Mouse (Mus musculus) embryonic fibroblast, embryonic 13.5 days (primary cell): ENCODE results near the gene Myo1c. TPM values are rescaled to one million over a fixed set of nuclear protein-coding genes. Genes with fewer than 3 reads are reported as not detected.

ENCODE experiments used
- H3K27ac ChIP-seq: 2 replicates; pipeline ENCODE4 v1.5.1; 2012; ENCODE audit warnings: low read length, control low read depth, inconsistent platforms; ENCODE audit not compliant: insufficient read depth
- H3K4me1 ChIP-seq: 2 replicates; pipeline ENCODE4 v1.6.1; 2011; ENCODE audit warnings: low read length; ENCODE audit not compliant: control insufficient read depth, insufficient read depth
- H3K4me3 ChIP-seq: 2 replicates; pipeline ENCODE4 v1.5.1; 2011; ENCODE audit warnings: mild to moderate bottlenecking, control low read depth, low read length; ENCODE audit not compliant: insufficient read depth
- CTCF ChIP-seq: IDR thresholded peaks from 2 replicates; pipeline ENCODE4 v1.5.1; 2011; ENCODE audit warnings: mild to moderate bottlenecking, control low read depth, low read length, moderate library complexity, borderline replicate concordance; ENCODE audit not compliant: insufficient read depth
- POLR2A ChIP-seq: IDR thresholded peaks from 2 replicates; pipeline ENCODE4 v1.6.1; 2011; ENCODE audit warnings: low read depth, mild to moderate bottlenecking, control low read depth, low read length, moderate library complexity
- polyA plus RNA-seq: library from polyadenylated mRNA; stranded (reverse); fragments of >200 nt; gene quantifications from 2 replicates; pipeline ENCODE4 v1.2.4, GENCODE M21; 2011; ENCODE audit warnings: low read depth; ENCODE audit not compliant: missing spikeins, insufficient read length

Gene Myo1c
- polyA plus RNA-seq, 1 experiment: 169 TPM

DNA sequence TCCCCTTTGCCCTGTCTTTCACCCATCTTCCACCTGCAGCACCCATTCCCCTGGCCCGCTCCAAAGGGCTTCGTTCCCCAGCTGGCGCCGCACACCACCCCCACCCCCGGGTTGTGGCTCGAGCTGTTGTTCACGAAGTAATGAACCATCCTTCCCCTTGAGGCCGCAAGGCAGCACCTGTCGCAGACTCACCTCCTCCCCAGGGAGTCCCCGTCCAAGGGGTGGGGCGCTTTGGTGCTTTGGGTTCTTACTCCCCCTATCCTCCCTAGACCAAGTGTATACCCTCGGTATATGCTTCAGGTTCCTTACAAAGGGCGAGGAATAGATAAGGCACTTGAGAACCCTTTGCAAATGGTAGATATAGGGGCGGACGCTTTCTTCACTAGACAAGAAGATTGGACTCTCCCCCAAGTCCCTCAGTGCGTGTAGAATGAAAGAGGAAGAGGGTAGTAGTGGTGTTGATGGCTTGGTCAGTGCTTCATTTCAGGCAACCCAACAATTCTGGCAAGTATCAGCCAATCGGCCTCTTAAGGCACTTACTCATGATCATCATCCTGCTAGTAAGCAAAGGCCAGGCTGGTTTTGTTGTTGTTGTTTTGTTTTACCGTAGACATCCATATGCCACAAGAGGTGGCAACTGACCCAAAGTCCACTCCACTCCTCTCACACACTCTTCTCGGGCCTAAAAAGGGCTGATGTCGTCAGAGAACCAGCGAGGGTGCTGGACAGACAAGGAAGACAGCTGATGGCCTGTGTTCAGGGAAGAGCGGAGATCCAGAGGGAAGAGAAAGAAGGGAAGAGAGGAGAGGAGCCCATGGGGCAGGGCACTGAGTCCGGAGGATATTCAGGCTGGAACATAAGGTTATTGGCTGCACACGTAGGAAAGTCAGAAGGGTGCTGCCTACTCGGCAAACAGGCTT, 4.4 kb downstream of the Myo1c start:
- Histone ChIP-seq H3K27ac (peak overlapping the region; percentile 93), H3K4me3 (peak overlapping the region; percentile 69), H3K4me1 (peaks cover 11% of the 10 kb centered on the region)
- no peak for TF ChIP-seq CTCF
- no peak for TF ChIP-seq POLR2A

GRCm38 (mm10) chr11:75655621-75656545, 5.6 kb downstream of the Myo1c start:
- Histone ChIP-seq H3K4me3 (peak overlapping the region; percentile 69), H3K4me1 (peaks cover 11% of the 10 kb centered on the region), H3K27ac (peak overlapping the region; percentile 93)
- TF ChIP-seq POLR2A (peak; percentile 56), CTCF (no peak)

DNA sequence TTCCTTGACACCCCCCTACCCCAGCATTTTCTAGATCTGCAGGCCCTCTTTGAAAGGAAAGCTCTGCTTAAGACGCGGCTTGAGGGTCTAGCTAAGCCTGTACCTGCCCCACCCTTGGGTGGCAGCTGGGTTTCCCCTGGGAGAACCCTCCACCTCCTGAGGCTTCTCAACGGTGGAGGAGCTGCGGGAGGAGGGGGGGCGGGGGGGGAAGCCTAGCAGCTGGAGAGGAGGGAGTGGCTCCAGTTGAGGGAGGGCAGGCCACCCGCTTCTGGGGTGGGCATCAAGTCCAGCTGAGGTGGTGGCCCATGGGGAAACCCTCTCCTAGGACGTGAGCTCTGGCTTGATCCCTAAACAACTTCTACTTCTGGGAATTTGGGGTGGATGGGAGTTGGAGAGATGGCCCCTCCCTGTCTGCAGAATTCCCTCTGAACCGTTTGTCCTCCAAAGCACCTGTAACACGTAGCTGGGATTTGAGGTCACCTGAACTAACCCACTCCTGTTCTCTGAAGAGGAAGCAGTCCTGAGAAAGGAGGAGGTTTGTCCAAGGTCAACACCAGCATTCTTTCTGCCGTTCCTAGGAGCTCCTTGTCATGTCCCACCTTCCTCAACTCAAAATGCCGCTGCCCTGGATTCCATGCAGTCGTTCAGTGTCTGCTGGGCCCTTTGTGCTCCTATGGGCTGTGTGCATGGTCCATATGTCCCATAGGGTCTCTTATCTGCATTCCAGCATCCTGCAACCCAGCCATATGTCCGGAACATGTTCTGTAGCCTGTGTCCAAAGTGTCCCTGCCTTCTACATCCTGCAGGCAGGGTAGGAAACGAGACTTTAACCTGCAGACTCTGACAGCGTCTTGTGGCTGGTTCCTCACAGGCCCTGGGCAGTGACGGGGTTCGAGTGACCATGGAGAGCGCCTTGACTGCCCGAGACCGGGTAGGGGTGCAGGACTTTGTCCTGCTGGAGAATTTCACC, 6.6 kb downstream of the Myo1c start:
- TF ChIP-seq CTCF (no peak), POLR2A (no peak)

DNA sequence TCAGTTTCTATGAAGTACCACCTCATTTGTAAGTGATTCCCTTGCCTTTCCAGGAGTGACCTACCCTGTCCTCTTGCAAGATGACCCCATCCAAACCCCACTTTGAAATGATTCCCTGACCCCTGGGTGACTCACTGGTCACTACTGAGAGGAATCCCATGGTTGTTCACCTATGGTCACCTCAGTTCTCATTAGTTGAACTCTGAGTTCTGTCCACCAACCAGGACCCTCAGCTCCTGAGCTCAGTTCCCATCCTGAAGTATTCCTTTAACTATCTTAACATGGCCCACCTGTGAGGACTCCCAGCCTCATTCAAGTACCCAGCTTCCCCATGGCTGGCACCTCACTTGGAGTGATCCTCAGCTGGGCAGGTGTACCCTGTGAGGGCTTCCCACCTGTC, 7.5 kb downstream of the Myo1c start:
- H3K27ac ChIP-seq: no peak overlapping the region
- H3K4me1 ChIP-seq: peaks cover 11% of the 10 kb centered on the region
- TF ChIP-seq POLR2A: no peak
- TF ChIP-seq CTCF: no peak
- H3K4me3 ChIP-seq: no peak overlapping the region; the same call in 1 of the 2 replicates

More for the DNA sequence above, 6.6 kb downstream of the Myo1c start:
- Histone ChIP-seq H3K4me1 (peaks cover 11% of the 10 kb centered on the region), H3K27ac (peak overlapping the region; percentile 64), H3K4me3 (peak overlapping the region; percentile 69)

GRCm38 (mm10) chr11:75658311-75658710, 8.0 kb downstream of the Myo1c start:
- Histone ChIP-seq H3K4me3 (no peak overlapping the region; the same call in 1 of the 2 replicates), H3K27ac (no peak overlapping the region), H3K4me1 (peaks cover 11% of the 10 kb centered on the region)
- TF ChIP-seq POLR2A (no peak), CTCF (no peak)

DNA sequence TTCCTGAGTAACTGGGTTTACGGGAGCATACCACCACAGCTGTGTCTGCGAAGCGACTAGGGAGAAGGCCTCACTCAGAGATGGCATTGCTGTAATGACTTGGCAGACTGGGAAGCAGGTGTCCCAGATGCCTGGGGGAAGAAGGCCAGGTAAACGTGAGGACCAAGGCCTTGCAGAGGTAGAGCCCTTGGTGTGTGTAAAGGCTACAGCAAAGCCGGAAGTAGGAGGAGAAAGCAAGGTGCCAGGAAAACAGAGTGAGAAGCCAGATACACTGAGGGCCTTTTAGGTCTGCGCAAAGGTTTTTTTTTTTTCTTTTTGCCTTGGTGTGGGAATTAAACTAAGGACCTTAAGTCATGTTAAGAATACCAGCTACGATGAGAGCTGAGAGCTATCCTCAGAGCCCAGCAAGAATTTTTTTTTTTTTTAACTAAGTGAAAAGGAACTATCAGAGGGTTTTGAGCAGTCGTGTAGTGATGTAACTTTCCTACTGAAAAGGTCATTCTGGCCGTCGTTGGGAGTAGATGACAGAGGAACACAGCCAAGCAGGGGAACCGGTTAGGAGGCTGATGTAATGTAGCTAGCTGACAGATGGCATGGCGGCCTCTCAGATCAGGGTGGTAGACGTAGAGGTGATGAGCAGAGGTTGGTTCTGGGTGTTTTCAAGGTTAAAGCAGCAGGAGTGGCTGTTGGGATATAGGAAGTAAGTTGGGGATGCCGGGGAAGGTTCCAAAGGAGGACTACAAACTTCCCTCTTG, 8.9 kb downstream of the Myo1c start:
- Histone ChIP-seq H3K27ac (no peak overlapping the region), H3K4me1 (peaks cover 11% of the 10 kb centered on the region), H3K4me3 (no peak overlapping the region)
- TF ChIP-seq CTCF (no peak), POLR2A (no peak)

DNA sequence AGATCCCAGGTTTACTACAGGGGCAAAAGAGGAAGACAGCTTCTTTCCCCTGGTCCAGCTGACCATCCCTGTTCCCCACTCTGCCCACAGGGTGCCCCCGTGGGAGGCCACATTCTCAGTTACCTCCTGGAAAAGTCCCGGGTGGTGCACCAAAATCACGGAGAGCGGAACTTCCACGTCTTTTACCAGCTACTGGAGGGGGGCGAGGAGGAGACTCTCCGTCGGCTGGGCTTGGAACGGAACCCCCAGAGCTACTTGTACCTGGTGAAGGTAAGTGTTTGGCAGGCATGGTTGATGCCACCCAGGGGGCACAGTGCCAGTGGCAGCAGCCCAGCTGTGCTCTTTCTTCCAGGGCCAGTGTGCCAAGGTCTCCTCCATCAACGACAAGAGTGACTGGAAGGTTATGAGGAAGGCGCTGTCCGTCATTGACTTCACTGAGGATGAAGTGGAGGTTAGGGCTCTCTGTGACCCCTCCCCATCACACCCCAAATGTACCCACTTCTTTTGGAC, 9.8 kb downstream of the Myo1c start:
- Histone ChIP-seq H3K4me1 (peaks cover 4% of the 10 kb centered on the region), H3K4me3 (no peak overlapping the region), H3K27ac (no peak overlapping the region)
- TF ChIP-seq CTCF (no peak), POLR2A (no peak)

DNA sequence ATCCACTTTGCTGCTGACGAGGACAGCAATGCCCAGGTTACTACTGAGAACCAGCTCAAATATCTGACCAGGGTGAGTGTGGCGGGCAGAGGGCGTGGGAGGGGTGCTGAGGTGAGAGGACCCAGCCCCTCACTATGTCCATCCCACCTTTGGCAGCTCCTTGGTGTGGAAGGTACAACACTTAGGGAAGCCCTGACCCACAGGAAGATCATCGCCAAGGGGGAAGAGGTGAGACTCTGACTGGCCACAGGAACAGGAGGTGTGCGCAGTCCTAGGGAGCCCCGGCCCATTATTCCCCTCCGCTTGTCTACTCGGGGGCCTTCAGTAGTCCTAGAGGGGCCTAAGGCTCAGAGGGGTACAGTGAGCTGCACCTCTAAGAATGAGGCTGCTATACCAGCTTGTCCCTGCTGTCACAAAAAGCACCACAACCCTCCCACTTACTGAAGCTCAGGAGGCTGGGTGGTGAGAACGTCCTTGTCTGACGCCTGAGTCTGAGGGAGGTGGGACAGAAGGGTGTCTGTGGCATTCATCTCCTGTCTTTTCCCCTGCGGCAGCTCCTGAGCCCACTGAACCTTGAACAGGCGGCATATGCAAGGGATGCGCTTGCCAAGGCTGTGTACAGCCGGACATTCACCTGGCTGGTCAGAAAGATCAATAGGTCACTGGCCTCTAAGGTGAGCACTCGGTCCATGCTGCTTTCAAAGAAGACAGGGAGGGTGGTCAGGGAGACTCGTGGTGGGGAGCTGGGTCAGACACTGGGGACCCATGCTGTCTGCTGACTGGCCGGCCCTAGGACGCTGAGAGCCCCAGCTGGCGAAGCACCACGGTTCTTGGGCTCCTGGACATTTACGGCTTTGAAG, 10.9 kb downstream of the Myo1c start:
- Histone ChIP-seq H3K4me3 (no peak overlapping the region), H3K27ac (no peak overlapping the region), H3K4me1 (peaks cover 3% of the 10 kb centered on the region)
- TF ChIP-seq CTCF (no peak), POLR2A (no peak)
